22 mouse cellular contexts compared by ENCODE assay signal in the genomic region with DNA sequence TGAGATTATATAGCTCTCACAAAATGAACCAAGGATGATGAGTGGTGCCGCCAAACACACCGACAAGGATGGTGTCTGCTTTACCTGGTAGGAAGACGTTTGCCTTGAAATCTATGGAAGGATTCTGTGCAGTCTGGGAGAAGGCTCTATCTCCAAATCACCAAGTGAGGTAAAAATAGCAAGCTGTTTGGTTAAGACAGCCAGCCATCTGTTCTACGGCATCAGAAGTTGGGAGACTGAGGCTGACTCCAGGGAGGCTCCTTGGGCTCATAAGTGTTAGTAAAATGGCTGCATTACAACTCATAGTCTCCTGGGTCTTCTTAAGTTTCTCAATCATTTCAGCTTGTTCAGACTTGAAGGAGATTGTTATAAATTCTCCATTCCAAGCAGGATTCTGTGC.
DNase-seq lines count a peak whose midpoint lies in the region; ATAC-seq and TF ChIP-seq lines count a peak whose summit lies in the region.
"Had no signal": no experiment of that assay in that cellular context is flagged by ENCODE, and none has a peak within 500 bp of the region (broad histone marks: within the 10 kb centered on the region; RNA-seq: fewer than 3 reads in every experiment).

No protein-coding gene starts in this region.

- no peak overlapping the region for H3K4me2 ChIP-seq in limb, embryonic 14.5 days (replicated peaks; ENCODE audit: low read depth, low read length, severe bottlenecking)
- H3K4me2 ChIP-seq in forebrain, postnatal 0 days (ENCODE audit: low read depth), result no peak overlapping the region
- no peak overlapping the region for H3K4me2 ChIP-seq in liver, embryonic 11.5 days
- H3K4me2 ChIP-seq: embryonic facial prominence, embryonic 12.5 days; heart, embryonic 13.5 days; liver, embryonic 12.5 days; lung, embryonic 15.5 days; midbrain, embryonic 12.5 days; neural tube, embryonic 15.5 days had no signal

- peak; percentile 13 to 37 for DNase-seq in cerebellum, adult 2 months
- no peak for DNase-seq in cerebellum, postnatal 4 days (ENCODE audit: low spot score in 2 of 2)
- DNase-seq in frontal cortex, postnatal 36 days (ENCODE audit: low spot score in 2 of 2), result peak; percentile 17 to 35
- no peak for DNase-seq in frontal cortex, postnatal 10 days (ENCODE audit: low spot score in 2 of 2)
- peak; percentile 13 for DNase-seq in limb, embryonic 14.5 days (ENCODE audit: low spot score)
- DNase-seq in limb, embryonic 10.5 days (ENCODE audit: low spot score), result no peak
- DNase-seq in forebrain, postnatal 0 days, result peak; percentile 54
- no peak for DNase-seq in liver, embryonic 11.5 days (ENCODE audit: low spot score)
- DNase-seq: heart, adult 11 months; heart, postnatal 4 days; kidney, adult 18-20 months; kidney, postnatal 10 days; spleen, adult 18-20 months; thymus, adult 2 months had no signal

- H3K9ac ChIP-seq in limb, embryonic 14.5 days (ENCODE audit: low read depth, low read length, severe bottlenecking), result no peak overlapping the region
- no peak overlapping the region for H3K9ac ChIP-seq in forebrain, postnatal 0 days
- no peak overlapping the region for H3K9ac ChIP-seq in liver, embryonic 11.5 days (ENCODE audit: low read depth, low read length)
- H3K9ac ChIP-seq: embryonic facial prominence, embryonic 12.5 days; heart, embryonic 13.5 days; liver, embryonic 12.5 days; lung, embryonic 15.5 days; midbrain, embryonic 12.5 days; neural tube, embryonic 15.5 days had no signal

- ATAC-seq in limb, embryonic 14.5 days (ENCODE audit: low FRiP score, low read depth), result no peak
- ATAC-seq in forebrain, postnatal 0 days, result peak; percentile 71
- no peak for ATAC-seq in liver, embryonic 11.5 days (replicated peaks; ENCODE audit: low FRiP score)
- ATAC-seq: hindbrain, postnatal 0 days; liver, embryonic 12.5 days had no signal

- no peaks in the 10 kb centered on the region for H3K27me3 ChIP-seq in cerebellum, adult 2 months (ENCODE audit: control insufficient read depth, insufficient read depth, low read length)
- no peaks in the 10 kb centered on the region for H3K27me3 ChIP-seq in limb, embryonic 14.5 days (ENCODE audit: control insufficient read depth, insufficient read depth, low read length)
- H3K27me3 ChIP-seq in limb, embryonic 10.5 days (ENCODE audit: low read depth, poor library complexity, severe bottlenecking), result no peaks in the 10 kb centered on the region
- no peaks in the 10 kb centered on the region for H3K27me3 ChIP-seq in forebrain, postnatal 0 days (ENCODE audit: insufficient read depth, low read length)
- no peaks in the 10 kb centered on the region for H3K27me3 ChIP-seq in liver, embryonic 11.5 days (replicated peaks; ENCODE audit: control insufficient read depth, insufficient read depth, low read length)
- H3K27me3 ChIP-seq: embryonic facial prominence, embryonic 12.5 days; heart, embryonic 13.5 days; liver, embryonic 12.5 days; lung, embryonic 15.5 days; midbrain, embryonic 12.5 days; neural tube, embryonic 15.5 days had no signal

- H3K9me3 ChIP-seq in limb, embryonic 14.5 days (ENCODE audit: control insufficient read depth, low read length), result no peaks in the 10 kb centered on the region
- no peaks in the 10 kb centered on the region for H3K9me3 ChIP-seq in limb, embryonic 10.5 days (replicated peaks)
- H3K9me3 ChIP-seq in forebrain, postnatal 0 days (ENCODE audit: low read length), result no peaks in the 10 kb centered on the region
- no peaks in the 10 kb centered on the region for H3K9me3 ChIP-seq in liver, embryonic 11.5 days (ENCODE audit: control insufficient read depth, low read length)
- H3K9me3 ChIP-seq: embryonic facial prominence, embryonic 12.5 days; heart, embryonic 13.5 days; liver, embryonic 12.5 days; lung, embryonic 15.5 days; midbrain, embryonic 12.5 days; neural tube, embryonic 15.5 days had no signal

- no peak overlapping the region for H3K4me3 ChIP-seq in cerebellum, adult 2 months (replicated peaks; ENCODE audit: insufficient read depth, low read depth, low read length)
- H3K4me3 ChIP-seq in limb, embryonic 14.5 days (replicated peaks; ENCODE audit: low read length), result no peak overlapping the region
- no peak overlapping the region for H3K4me3 ChIP-seq in limb, embryonic 10.5 days
- H3K4me3 ChIP-seq in forebrain, postnatal 0 days (ENCODE audit: low read depth, low read length), result no peak overlapping the region
- no peak overlapping the region for H3K4me3 ChIP-seq in liver, embryonic 11.5 days (ENCODE audit: low read depth, low read length)
- H3K4me3 ChIP-seq: embryonic facial prominence, embryonic 12.5 days; heart, embryonic 13.5 days; liver, embryonic 12.5 days; lung, embryonic 15.5 days; midbrain, embryonic 12.5 days; myocyte; neural tube, embryonic 15.5 days had no signal

- TF ChIP-seq CTCF in cerebellum, adult 2 months (IDR thresholded peaks at IDR 0.05; ENCODE audit: borderline replicate concordance, insufficient read depth, low read depth, low read length), result no peak
- no peak for TF ChIP-seq CTCF in forebrain, postnatal 0 days (IDR thresholded peaks at IDR 0.05; ENCODE audit: low read depth)

- 25% methylated on average over 4 of the region's 4 CpGs for WGBS in cerebellum, adult 2 months
- WGBS in limb, embryonic 14.5 days, result 70% methylated on average over 4 of the region's 4 CpGs
- WGBS in limb, embryonic 10.5 days, result 88% methylated on average over 4 of the region's 4 CpGs
- 61% methylated on average over 4 of the region's 4 CpGs for WGBS in forebrain, postnatal 0 days
- WGBS in liver, embryonic 11.5 days, result 72% methylated on average over 4 of the region's 4 CpGs

- H3K27ac ChIP-seq in cerebellum, adult 2 months (ENCODE audit: insufficient read depth, low read length), result peak overlapping the region; percentile 30; the same call in 1 of the 2 replicates
- H3K27ac ChIP-seq in limb, embryonic 14.5 days (replicated peaks; ENCODE audit: low read depth, low read length), result no peak overlapping the region
- no peak overlapping the region for H3K27ac ChIP-seq in limb, embryonic 10.5 days
- H3K27ac ChIP-seq in forebrain, postnatal 0 days (ENCODE audit: low read depth, low read length), result peak overlapping the region; percentile 24
- no peak overlapping the region for H3K27ac ChIP-seq in liver, embryonic 11.5 days (ENCODE audit: low read depth, low read length)
- H3K27ac ChIP-seq: embryonic facial prominence, embryonic 12.5 days; heart, embryonic 13.5 days; hindbrain, postnatal 0 days; liver, embryonic 12.5 days; lung, embryonic 15.5 days; midbrain, embryonic 12.5 days; neural tube, embryonic 15.5 days had no signal

- no peak for TF ChIP-seq POLR2A in cerebellum, adult 2 months (IDR thresholded peaks at IDR 0.05; ENCODE audit: borderline replicate concordance, insufficient read depth, low read length)
- no peak for TF ChIP-seq POLR2A in limb, embryonic 14.5 days (IDR thresholded peaks at IDR 0.05; ENCODE audit: borderline replicate concordance, extremely low read depth, insufficient read depth, insufficient read length)

- peaks cover 5% of the 10 kb centered on the region; the same call in 1 of the 2 replicates for H3K4me1 ChIP-seq in cerebellum, adult 2 months (ENCODE audit: control insufficient read depth, insufficient read depth, low read length)
- H3K4me1 ChIP-seq in limb, embryonic 14.5 days (ENCODE audit: control insufficient read depth, insufficient read depth, low read length), result no peaks in the 10 kb centered on the region
- no peaks in the 10 kb centered on the region for H3K4me1 ChIP-seq in limb, embryonic 10.5 days
- H3K4me1 ChIP-seq in forebrain, postnatal 0 days (ENCODE audit: insufficient read depth), result no peaks in the 10 kb centered on the region
- no peaks in the 10 kb centered on the region for H3K4me1 ChIP-seq in liver, embryonic 11.5 days (replicated peaks; ENCODE audit: control insufficient read depth, insufficient read depth, low read length)
- H3K4me1 ChIP-seq: embryonic facial prominence, embryonic 12.5 days; heart, embryonic 13.5 days; liver, embryonic 12.5 days; lung, embryonic 15.5 days; midbrain, embryonic 12.5 days; neural tube, embryonic 15.5 days had no signal

- H3K36me3 ChIP-seq in limb, embryonic 14.5 days (ENCODE audit: control insufficient read depth, insufficient read depth, low read length), result no peaks in the 10 kb centered on the region
- no peaks in the 10 kb centered on the region for H3K36me3 ChIP-seq in limb, embryonic 10.5 days
- H3K36me3 ChIP-seq in forebrain, postnatal 0 days (ENCODE audit: insufficient read depth), result no peaks in the 10 kb centered on the region
- H3K36me3 ChIP-seq in liver, embryonic 11.5 days (ENCODE audit: control insufficient read depth, insufficient read depth, low read length), result no peaks in the 10 kb centered on the region
- H3K36me3 ChIP-seq: embryonic facial prominence, embryonic 12.5 days; heart, embryonic 13.5 days; liver, embryonic 12.5 days; lung, embryonic 15.5 days; midbrain, embryonic 12.5 days; neural tube, embryonic 15.5 days had no signal

Comparison
In these comparisons a context has a peak if more than half of its experiments do, and no peak if none do; other contexts are left out.
1. DNase-seq: peak in cerebellum, adult 2 months (2 of 2), frontal cortex, postnatal 36 days (2 of 2), limb, embryonic 14.5 days (single experiment) and forebrain, postnatal 0 days (single experiment); none in cerebellum, postnatal 4 days (0 of 2), frontal cortex, postnatal 10 days (0 of 2), limb, embryonic 10.5 days (single experiment) and liver, embryonic 11.5 days (single experiment).
2. H3K27ac ChIP-seq: peak in cerebellum, adult 2 months (single experiment) and forebrain, postnatal 0 days (single experiment); none in limb, embryonic 14.5 days (single experiment), limb, embryonic 10.5 days (single experiment) and liver, embryonic 11.5 days (single experiment).